Mouse (Mus musculus): ENCODE measurements around the gene Cables2. TPM values are rescaled to one million over a fixed set of nuclear protein-coding genes. Genes with fewer than 3 reads are reported as not detected.
A peak's percentile ranks its signal among the peaks of the same experiment; 100 is the strongest.
"Not testable (repeated sequence)": the region's sequence is repeated elsewhere in the genome, so short reads cannot be mapped to it uniquely, and the experiment has no call there.

Cables2 gene
- polyA plus RNA-seq, 1 experiment from 2014 or later = 15.8 TPM

DNA sequence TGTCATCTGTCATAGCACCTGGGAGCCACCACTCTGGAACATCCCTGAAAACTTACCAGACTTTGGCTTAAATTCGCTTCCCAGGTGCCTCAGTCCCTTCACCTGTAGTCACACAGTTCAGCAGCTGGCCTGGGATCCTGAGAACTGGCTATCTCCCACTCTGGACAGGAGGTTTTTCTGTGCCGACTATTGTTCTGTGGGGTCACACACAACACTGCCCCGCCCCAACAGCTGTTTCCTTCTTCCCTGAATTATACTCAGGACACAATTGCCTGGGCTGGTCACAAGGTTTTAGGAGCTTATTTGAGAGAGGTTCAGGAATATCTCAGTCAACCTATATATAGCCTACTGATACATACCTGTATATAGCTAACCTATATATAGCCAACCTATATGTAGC, 10.9 kb downstream of the Cables2 start:
- no peak for DNase-seq (ENCODE audit: low spot score)

GRCm38 (mm10) chr2:180261901-180262300, 11.4 kb downstream of the Cables2 start:
- ATAC-seq (ENCODE audit: insufficient number of reproducible peaks, low FRiP score, low TSS enrichment, low read depth) = no peak
- H3K27me3 ChIP-seq (ENCODE audit: control insufficient read depth, insufficient read depth, low read length) = no peaks in the 10 kb centered on the region
- H3K36me3 ChIP-seq (ENCODE audit: control insufficient read depth, insufficient read depth, low read length) = peaks cover 12% of the 10 kb centered on the region
- no peak for DNase-seq (ENCODE audit: low spot score)
- WGBS = 87% methylated on average over 7 of the region's 7 CpGs
- no peak overlapping the region for H3K27ac ChIP-seq (replicated peaks; ENCODE audit: low read depth, low read length)
- H3K9me3 ChIP-seq (ENCODE audit: control insufficient read depth, low read length) = no peaks in the 10 kb centered on the region
- H3K9ac ChIP-seq (ENCODE audit: low read length) = no peak overlapping the region
- H3K4me2 ChIP-seq (ENCODE audit: low read depth, severe bottlenecking) = no peak overlapping the region
- no peak overlapping the region for H3K4me3 ChIP-seq (ENCODE audit: low read depth, low read length)
- no peaks in the 10 kb centered on the region for H3K4me1 ChIP-seq (ENCODE audit: control insufficient read depth, insufficient read depth, low read length)

More for the DNA sequence above, 10.9 kb downstream of the Cables2 start:
- Histone ChIP-seq H3K27ac (replicated peaks; ENCODE audit: low read depth, low read length) (no peak overlapping the region), H3K9ac (ENCODE audit: low read length) (no peak overlapping the region), H3K4me2 (ENCODE audit: low read depth, severe bottlenecking) (no peak overlapping the region), H3K36me3 (ENCODE audit: control insufficient read depth, insufficient read depth, low read length) (peaks cover 12% of the 10 kb centered on the region), H3K4me3 (ENCODE audit: low read depth, low read length) (no peak overlapping the region), H3K9me3 (ENCODE audit: control insufficient read depth, low read length) (no peaks in the 10 kb centered on the region), H3K27me3 (ENCODE audit: control insufficient read depth, insufficient read depth, low read length) (no peaks in the 10 kb centered on the region), H3K4me1 (ENCODE audit: control insufficient read depth, insufficient read depth, low read length) (no peaks in the 10 kb centered on the region)
- WGBS = 83% methylated on average over 3 of the region's 3 CpGs
- no peak for ATAC-seq (ENCODE audit: insufficient number of reproducible peaks, low FRiP score, low TSS enrichment, low read depth)

GRCm38 (mm10) chr2:180260610-180261480, 12.5 kb downstream of the Cables2 start:
- no peak overlapping the region for H3K4me2 ChIP-seq (ENCODE audit: low read depth, severe bottlenecking)
- WGBS = 64% methylated on average over 8 of the region's 8 CpGs
- H3K27ac ChIP-seq (replicated peaks; ENCODE audit: low read depth, low read length) = no peak overlapping the region
- H3K4me3 ChIP-seq (ENCODE audit: low read depth, low read length) = no peak overlapping the region
- peaks cover 12% of the 10 kb centered on the region for H3K36me3 ChIP-seq (ENCODE audit: control insufficient read depth, insufficient read depth, low read length)
- ATAC-seq (ENCODE audit: insufficient number of reproducible peaks, low FRiP score, low TSS enrichment, low read depth) (no peak), DNase-seq (ENCODE audit: low spot score) (no peak)
- no peaks in the 10 kb centered on the region for H3K27me3 ChIP-seq (ENCODE audit: control insufficient read depth, insufficient read depth, low read length)
- no peak overlapping the region for H3K9ac ChIP-seq (ENCODE audit: low read length)
- 0 out of 2 replicates have a peak, but pooled peaks cover 5% of the 10 kb centered on the region for H3K4me1 ChIP-seq (ENCODE audit: control insufficient read depth, insufficient read depth, low read length)
- H3K9me3 ChIP-seq (ENCODE audit: control insufficient read depth, low read length) = no peaks in the 10 kb centered on the region

GRCm38 (mm10) chr2:180259826-180260609, 13.3 kb downstream of the Cables2 start:
- H3K27ac ChIP-seq (replicated peaks; ENCODE audit: low read depth, low read length); H3K9me3 ChIP-seq (ENCODE audit: control insufficient read depth, low read length); DNase-seq (ENCODE audit: low spot score); ATAC-seq (ENCODE audit: insufficient number of reproducible peaks, low FRiP score, low TSS enrichment, low read depth); H3K4me2 ChIP-seq (ENCODE audit: low read depth, severe bottlenecking); H3K9ac ChIP-seq (ENCODE audit: low read length); H3K4me3 ChIP-seq (ENCODE audit: low read depth, low read length); H3K4me1 ChIP-seq (ENCODE audit: control insufficient read depth, insufficient read depth, low read length); H3K27me3 ChIP-seq (ENCODE audit: control insufficient read depth, insufficient read depth, low read length): not testable (repeated sequence)
- peaks cover 12% of the 10 kb centered on the region for H3K36me3 ChIP-seq (ENCODE audit: control insufficient read depth, insufficient read depth, low read length)
- 77% methylated on average over 17 of the region's 17 CpGs for WGBS

- H3K36me3 ChIP-seq (ENCODE audit: control insufficient read depth, insufficient read depth, low read length) = peaks cover 10% of the 10 kb centered on the region
- WGBS = 84% methylated on average over 10 of the region's 10 CpGs
- H3K4me1 ChIP-seq (ENCODE audit: control insufficient read depth, insufficient read depth, low read length); H3K4me2 ChIP-seq (ENCODE audit: low read depth, severe bottlenecking); H3K27me3 ChIP-seq (ENCODE audit: control insufficient read depth, insufficient read depth, low read length); DNase-seq (ENCODE audit: low spot score); H3K9ac ChIP-seq (ENCODE audit: low read length); ATAC-seq (ENCODE audit: insufficient number of reproducible peaks, low FRiP score, low TSS enrichment, low read depth); H3K27ac ChIP-seq (replicated peaks; ENCODE audit: low read depth, low read length); H3K9me3 ChIP-seq (ENCODE audit: control insufficient read depth, low read length); H3K4me3 ChIP-seq (ENCODE audit: low read depth, low read length): not testable (repeated sequence)
Measured at GRCm38 (mm10) chr2:180258951-180259484, 14.3 kb downstream of the Cables2 start.

- ATAC-seq (ENCODE audit: insufficient number of reproducible peaks, low FRiP score, low TSS enrichment, low read depth) (no peak), DNase-seq (ENCODE audit: low spot score) (no peak)
- Histone ChIP-seq H3K4me2 (ENCODE audit: low read depth, severe bottlenecking) (peak overlapping the region; percentile 55), H3K4me1 (ENCODE audit: control insufficient read depth, insufficient read depth, low read length) (0 out of 2 replicates have a peak, but pooled peaks cover 5% of the 10 kb centered on the region), H3K4me3 (ENCODE audit: low read depth, low read length) (peak overlapping the region; percentile 90), H3K9me3 (ENCODE audit: control insufficient read depth, low read length) (no peaks in the 10 kb centered on the region), H3K27me3 (ENCODE audit: control insufficient read depth, insufficient read depth, low read length) (no peaks in the 10 kb centered on the region), H3K9ac (ENCODE audit: low read length) (peak overlapping the region; percentile 95), H3K27ac (replicated peaks; ENCODE audit: low read depth, low read length) (no peak overlapping the region; the same call in 1 of the 2 replicates), H3K36me3 (ENCODE audit: control insufficient read depth, insufficient read depth, low read length) (peaks cover 8% of the 10 kb centered on the region)
- 55% methylated on average over 11 of the region's 11 CpGs for WGBS
Measured at GRCm38 (mm10) chr2:180257963-180258865, 15.1 kb downstream of the Cables2 start.

- Histone ChIP-seq H3K36me3 (ENCODE audit: control insufficient read depth, insufficient read depth, low read length) (peaks cover 8% of the 10 kb centered on the region), H3K27ac (replicated peaks; ENCODE audit: low read depth, low read length) (peak within 1 kb of the TSS; percentile 84), H3K9me3 (ENCODE audit: control insufficient read depth, low read length) (no peaks in the 10 kb centered on the region), H3K4me2 (ENCODE audit: low read depth, severe bottlenecking) (peak within 1 kb of the TSS; percentile 90), H3K4me3 (ENCODE audit: low read depth, low read length) (peak within 1 kb of the TSS; percentile 90), H3K9ac (ENCODE audit: low read length) (peak within 1 kb of the TSS; percentile 95), H3K4me1 (ENCODE audit: control insufficient read depth, insufficient read depth, low read length) (0 out of 2 replicates have a peak, but pooled peaks cover 5% of the 10 kb centered on the region), H3K27me3 (ENCODE audit: control insufficient read depth, insufficient read depth, low read length) (no peaks in the 10 kb centered on the region)
- ATAC-seq (ENCODE audit: insufficient number of reproducible peaks, low FRiP score, low TSS enrichment, low read depth) = peak; percentile 95
- peak; percentile 100 for DNase-seq (ENCODE audit: low spot score)
- under 1% methylated on average over 33 of the region's 38 CpGs for WGBS
Measured at GRCm38 (mm10) chr2:180257001-180257521, 16.2 kb downstream of the Cables2 start, which contains the start of gene Rps21. TSS of gene Rps21 (plus strand) at chr2:180257377.
